Mouse (Mus musculus) stomach, embryonic 15.5 days (tissue): ENCODE measurements around the gene Sdf2l1. TPM values are rescaled to one million over a fixed set of nuclear protein-coding genes. Genes with fewer than 3 reads are reported as not detected.
A peak's percentile ranks its signal among the peaks of the same experiment; 100 is the strongest.

Experiments
- ATAC-seq: fragments of 200-750 bp; cut with Nextera tagmentation; 2 replicates; pipeline ENCODE4 v1.8.0; 2017; ENCODE audit warnings: low read depth, moderate number of reproducible peaks, moderate TSS enrichment; ENCODE audit not compliant: insufficient read depth, low FRiP score
- H3K27ac ChIP-seq: fragments of 300-500 bp; sonication (generic); 2 replicates; pipeline ENCODE4 v1.5.1; 2015; ENCODE audit warnings: mild to moderate bottlenecking, inconsistent platforms
- H3K27me3 ChIP-seq: fragments of 300-500 bp; sonication (generic); replicated peaks from 2 replicates; pipeline ENCODE4 v1.6.1; 2015; ENCODE audit warnings: inconsistent platforms
- H3K36me3 ChIP-seq: fragments of 300-500 bp; sonication (generic); 2 replicates; pipeline ENCODE4 v1.6.1; 2015; ENCODE audit warnings: inconsistent platforms
- H3K4me1 ChIP-seq: fragments of 300-500 bp; sonication (generic); 2 replicates; pipeline ENCODE4 v1.6.1; 2015; ENCODE audit warnings: inconsistent platforms
- H3K4me2 ChIP-seq: fragments of 300-500 bp; sonication (generic); 2 replicates; pipeline ENCODE4 v1.6.1; 2015; ENCODE audit warnings: mild to moderate bottlenecking, inconsistent platforms
- H3K4me3 ChIP-seq: fragments of 300-500 bp; sonication (generic); replicated peaks from 2 replicates; pipeline ENCODE4 v1.5.1; 2015; ENCODE audit warnings: inconsistent platforms
- H3K9ac ChIP-seq: fragments of 300-500 bp; sonication (generic); 2 replicates; pipeline ENCODE4 v1.6.1; 2015; ENCODE audit warnings: inconsistent platforms
- H3K9me3 ChIP-seq: fragments of 300-500 bp; sonication (generic); 2 replicates; pipeline ENCODE4 v1.6.1; 2016; ENCODE audit warnings: inconsistent platforms
- WGBS: fragments of 180-500 bp; shearing (Covaris S2); methylation state at CpG from one replicate; pipeline ENCODE4 v1.1.7; 2015; 5-methylcytosine and 5-hydroxymethylcytosine counted together
- polyA plus RNA-seq: library from polyadenylated mRNA; unstranded; fragments of >200 nt; fragmentation: Nextera tagmentation; extraction: Ambion mirVana; gene quantifications from 2 replicates; pipeline ENCODE4 v1.2.1, GENCODE M21; 2015

Sdf2l1 gene
- polyA plus RNA-seq, 1 experiment from 2014 or later, result 156 TPM

DNA sequence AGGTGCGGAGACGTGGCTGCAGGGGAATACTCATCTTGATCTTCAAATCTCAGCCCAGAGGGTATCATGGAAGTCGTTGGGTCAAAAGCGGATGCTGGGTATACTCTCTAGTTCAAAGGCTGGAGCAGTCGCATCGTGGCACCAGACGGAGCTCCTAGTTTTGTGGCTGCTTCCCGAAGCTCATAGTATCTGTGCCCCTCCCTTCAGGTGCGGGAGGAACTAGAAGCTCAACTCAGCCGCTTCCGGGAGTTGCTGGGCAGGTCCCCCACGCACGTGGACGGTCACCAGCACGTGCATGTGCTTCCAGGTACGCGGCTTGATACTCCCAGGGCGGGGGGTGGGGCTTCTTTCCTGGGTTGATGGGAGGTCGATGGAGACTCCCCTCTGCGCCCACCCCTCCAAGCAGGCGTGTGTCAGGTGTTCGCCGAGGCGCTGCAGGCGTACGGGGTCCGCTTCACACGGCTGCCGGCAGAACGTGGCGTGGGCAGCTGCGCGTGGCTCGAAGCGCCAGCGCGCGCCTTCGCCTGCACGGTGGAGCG is 15.3 kb upstream of the Sdf2l1 start:
- H3K4me2 ChIP-seq, result peak overlapping the region; percentile 100
- 1% methylated on average over 41 of the region's 41 CpGs for WGBS
- H3K9me3 ChIP-seq, result no peaks in the 10 kb centered on the region
- peak overlapping the region; percentile 35; the same call in 1 of the 2 replicates for H3K27ac ChIP-seq
- H3K4me1 ChIP-seq, result peaks cover 12% of the 10 kb centered on the region
- H3K27me3 ChIP-seq, result no peaks in the 10 kb centered on the region
- H3K4me3 ChIP-seq, result peak overlapping the region; percentile 63
- peak; percentile 23; the same call in 1 of the 2 replicates for ATAC-seq
- H3K9ac ChIP-seq, result peak overlapping the region; percentile 48
- H3K36me3 ChIP-seq, result peaks cover 16% of the 10 kb centered on the region

DNA sequence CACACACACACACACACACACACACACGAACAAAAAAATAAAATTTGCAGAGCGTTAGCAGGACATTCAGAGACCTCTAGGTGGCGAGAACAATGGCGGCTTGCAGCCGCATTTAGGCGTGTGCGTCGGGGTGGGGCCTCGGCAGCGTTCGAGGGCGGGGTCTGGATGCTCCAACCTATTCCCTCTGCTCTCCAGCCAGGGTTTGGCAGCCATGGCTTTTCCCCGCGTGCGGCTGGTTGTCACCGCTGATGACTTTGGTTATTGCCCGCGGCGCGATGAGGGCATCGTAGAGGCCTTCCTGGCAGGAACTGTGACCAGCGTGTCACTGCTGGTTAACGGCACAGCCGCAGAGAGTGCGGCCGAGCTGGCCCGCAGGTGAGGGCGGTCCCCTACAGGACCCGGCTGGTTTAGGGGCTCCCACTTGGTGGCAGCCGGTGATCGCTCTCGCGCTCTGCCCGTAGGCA is 14.6 kb upstream of the Sdf2l1 start, which contains the start of gene Ccdc116:
Ccdc116 (minus strand) TSS at position 458 of the 464 bp plus-strand sequence.
- H3K27ac ChIP-seq, result peak within 1 kb of the TSS; percentile 35; the same call in 1 of the 2 replicates
- H3K27me3 ChIP-seq, result no peaks in the 10 kb centered on the region
- peak within 1 kb of the TSS; percentile 48 for H3K9ac ChIP-seq
- H3K4me3 ChIP-seq, result peak within 1 kb of the TSS; percentile 63
- no peaks in the 10 kb centered on the region for H3K9me3 ChIP-seq
- peaks cover 12% of the 10 kb centered on the region for H3K4me1 ChIP-seq
- peak within 1 kb of the TSS; percentile 100 for H3K4me2 ChIP-seq
- H3K36me3 ChIP-seq, result peaks cover 10% of the 10 kb centered on the region; the same call in 1 of the 2 replicates
- ATAC-seq, result peak; percentile 63; the same call in 1 of the 2 replicates
- under 1% methylated on average over 34 of the region's 34 CpGs for WGBS

DNA sequence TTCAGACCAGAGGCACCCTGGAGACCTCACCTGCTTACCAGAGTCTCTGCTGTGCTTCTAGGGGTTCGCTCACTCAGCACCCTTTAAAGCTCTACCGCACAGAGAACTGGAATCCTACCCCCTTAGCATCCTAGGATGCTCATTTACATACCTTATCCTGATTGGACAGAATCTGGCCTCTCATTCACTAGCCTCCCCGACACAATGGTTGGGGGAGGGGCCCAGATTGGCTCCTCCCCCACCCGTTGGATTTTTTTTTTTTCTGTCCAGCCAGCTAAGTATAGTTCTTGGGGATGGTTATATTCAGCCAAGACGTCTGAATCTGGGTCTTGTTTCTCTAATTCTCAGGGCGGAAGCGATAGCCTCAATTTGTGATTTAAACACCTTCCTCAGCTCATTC is 12.2 kb upstream of the Sdf2l1 start, which contains the start of gene Ydjc:
Ydjc (plus strand) TSS at position 283 of the 400 bp plus-strand sequence.
- 23% methylated on average over 7 of the region's 7 CpGs for WGBS
- Histone ChIP-seq H3K4me1 (peaks cover 12% of the 10 kb centered on the region), H3K9ac (no peak within 1 kb of the TSS), H3K36me3 (no peaks in the 10 kb centered on the region), H3K9me3 (no peaks in the 10 kb centered on the region), H3K27me3 (no peaks in the 10 kb centered on the region), H3K4me3 (no peak within 1 kb of the TSS), H3K27ac (no peak within 1 kb of the TSS), H3K4me2 (no peak within 1 kb of the TSS)
- no peak for ATAC-seq

DNA sequence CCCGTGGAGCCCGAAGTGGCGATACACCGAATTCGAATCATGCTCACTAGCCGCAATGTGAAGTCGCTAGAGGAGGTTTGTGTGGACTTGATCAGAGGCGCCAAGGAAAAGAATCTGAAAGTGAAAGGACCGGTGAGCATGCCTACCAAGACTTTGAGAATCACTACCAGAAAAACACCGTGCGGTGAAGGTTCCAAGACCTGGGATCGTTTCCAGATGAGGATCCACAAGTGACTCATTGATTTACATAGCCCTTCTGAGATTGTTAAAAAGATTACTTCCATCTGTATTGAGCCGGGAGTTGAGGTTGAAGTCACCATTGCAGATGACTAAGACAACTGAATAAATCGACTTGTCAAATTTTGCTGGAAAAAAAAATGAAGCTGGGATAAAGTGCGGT is 5.2 kb upstream of the Sdf2l1 start:
- H3K36me3 ChIP-seq, result no peaks in the 10 kb centered on the region
- WGBS, result 84% methylated on average over 15 of the region's 15 CpGs

DNA sequence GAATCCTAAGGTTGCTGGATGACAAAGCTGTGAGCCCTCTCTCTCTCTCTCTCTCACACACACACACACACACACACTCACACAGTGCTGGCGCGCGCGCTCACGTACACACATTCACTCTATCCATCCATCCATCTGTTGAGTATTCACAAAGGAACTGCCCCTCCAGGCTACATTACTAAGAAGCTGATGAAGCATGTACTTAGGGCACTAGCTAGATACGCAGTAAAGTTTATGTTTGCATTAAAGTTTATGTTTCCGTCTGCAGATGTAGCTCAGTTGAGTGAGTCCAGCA is 670 bp upstream of the Sdf2l1 start:
- H3K4me3 ChIP-seq, result peak overlapping the region; percentile 69
- H3K9me3 ChIP-seq, result no peaks in the 10 kb centered on the region
- H3K27ac ChIP-seq, result peak overlapping the region; percentile 52; the same call in 1 of the 2 replicates
- H3K4me2 ChIP-seq, result peak overlapping the region; percentile 96
- no peaks in the 10 kb centered on the region for H3K36me3 ChIP-seq
- WGBS, result 26% methylated on average over 7 of the region's 7 CpGs
- no peak for ATAC-seq
- peak overlapping the region; percentile 16; the same call in 1 of the 2 replicates for H3K9ac ChIP-seq
- no peaks in the 10 kb centered on the region for H3K27me3 ChIP-seq
- H3K4me1 ChIP-seq, result peaks cover 4% of the 10 kb centered on the region; the same call in 1 of the 2 replicates

More for the DNA sequence above, 5.2 kb upstream of the Sdf2l1 start:
- no peaks in the 10 kb centered on the region for H3K27me3 ChIP-seq
- no peak for ATAC-seq
- no peaks in the 10 kb centered on the region for H3K9me3 ChIP-seq
- no peak overlapping the region for H3K27ac ChIP-seq
- H3K4me3 ChIP-seq, result no peak overlapping the region
- H3K9ac ChIP-seq, result no peak overlapping the region
- no peaks in the 10 kb centered on the region for H3K4me1 ChIP-seq
- no peak overlapping the region for H3K4me2 ChIP-seq

DNA sequence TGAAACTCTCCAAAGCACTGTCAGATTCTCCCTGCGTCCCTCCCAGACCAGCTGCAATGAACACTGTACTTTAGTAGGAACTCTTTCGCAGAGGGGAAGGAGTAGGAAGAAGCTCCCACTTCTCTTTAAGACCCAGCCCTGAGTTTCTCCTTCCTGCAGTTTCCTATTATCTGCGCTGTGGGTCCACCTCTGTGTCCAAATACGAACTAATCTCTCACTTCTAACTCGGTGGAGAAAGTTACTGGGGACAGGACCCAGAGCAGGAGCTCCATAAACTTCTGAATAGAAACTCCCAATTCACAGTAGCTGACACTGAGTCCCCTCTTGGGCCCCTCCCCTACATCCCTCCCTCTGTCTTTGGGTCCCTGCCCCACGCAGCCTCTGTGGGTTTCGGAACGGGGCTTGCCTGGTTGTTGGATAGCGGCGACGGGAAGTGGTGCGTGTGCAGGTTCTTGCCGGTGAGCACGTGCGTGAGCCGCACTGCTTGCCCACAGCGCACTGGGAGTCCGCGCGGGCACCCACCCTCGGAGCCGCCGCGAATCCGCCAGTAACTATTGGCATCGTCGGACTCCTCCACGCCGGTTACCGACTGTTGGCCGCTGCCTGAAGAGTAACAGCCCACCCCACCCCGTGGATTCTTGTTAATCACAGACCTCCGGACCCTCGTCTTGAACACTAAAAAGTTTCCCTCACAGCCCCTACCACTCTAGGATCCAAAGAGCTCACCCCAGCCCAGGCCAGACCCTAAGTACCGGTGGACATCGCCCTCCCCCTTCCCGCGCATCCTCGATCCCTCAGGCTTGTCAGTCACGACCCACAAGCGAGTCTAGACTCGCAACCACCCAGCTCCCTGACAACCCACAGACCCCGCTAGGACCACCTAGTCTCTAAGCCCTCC is 743 bp downstream of the Sdf2l1 start:
- Histone ChIP-seq H3K9me3 (no peaks in the 10 kb centered on the region), H3K4me3 (peak overlapping the region; percentile 69), H3K4me2 (peak overlapping the region; percentile 96), H3K27me3 (no peaks in the 10 kb centered on the region), H3K36me3 (no peaks in the 10 kb centered on the region), H3K27ac (peak overlapping the region; percentile 3; the same call in 1 of the 2 replicates), H3K4me1 (peaks cover 4% of the 10 kb centered on the region; the same call in 1 of the 2 replicates), H3K9ac (peak overlapping the region; percentile 45)
- ATAC-seq, result peak; percentile 15; the same call in 1 of the 2 replicates
- 3% methylated on average over 43 of the region's 43 CpGs for WGBS

DNA sequence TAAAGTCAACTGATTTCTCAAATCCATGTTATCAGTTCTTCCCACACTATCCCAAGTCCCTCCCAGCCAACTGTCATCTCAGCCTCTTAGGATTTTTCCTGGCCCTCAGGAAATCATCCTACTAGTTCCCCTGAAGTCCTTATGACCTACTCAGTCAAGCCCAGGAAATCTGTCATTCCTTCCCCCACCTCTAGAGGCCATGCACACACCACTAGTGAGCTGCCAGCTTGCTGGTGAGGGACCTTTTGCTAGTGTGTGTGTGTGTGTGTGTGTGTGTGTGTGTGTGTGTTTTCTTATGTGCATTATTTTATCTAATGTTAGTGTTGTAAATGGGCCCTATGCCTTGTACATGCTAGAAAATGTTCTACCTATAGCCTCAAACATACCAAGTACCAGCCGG is 4.9 kb downstream of the Sdf2l1 start:
- Histone ChIP-seq H3K27me3 (no peaks in the 10 kb centered on the region), H3K9me3 (no peaks in the 10 kb centered on the region), H3K4me2 (no peak overlapping the region), H3K27ac (no peak overlapping the region), H3K4me1 (peaks cover 20% of the 10 kb centered on the region), H3K4me3 (no peak overlapping the region), H3K36me3 (peaks cover 2% of the 10 kb centered on the region; the same call in 1 of the 2 replicates), H3K9ac (no peak overlapping the region)
- whole genome bisulfite sequencing, result 90% methylated on average over 1 of the region's 1 CpGs
- ATAC-seq, result no peak

DNA sequence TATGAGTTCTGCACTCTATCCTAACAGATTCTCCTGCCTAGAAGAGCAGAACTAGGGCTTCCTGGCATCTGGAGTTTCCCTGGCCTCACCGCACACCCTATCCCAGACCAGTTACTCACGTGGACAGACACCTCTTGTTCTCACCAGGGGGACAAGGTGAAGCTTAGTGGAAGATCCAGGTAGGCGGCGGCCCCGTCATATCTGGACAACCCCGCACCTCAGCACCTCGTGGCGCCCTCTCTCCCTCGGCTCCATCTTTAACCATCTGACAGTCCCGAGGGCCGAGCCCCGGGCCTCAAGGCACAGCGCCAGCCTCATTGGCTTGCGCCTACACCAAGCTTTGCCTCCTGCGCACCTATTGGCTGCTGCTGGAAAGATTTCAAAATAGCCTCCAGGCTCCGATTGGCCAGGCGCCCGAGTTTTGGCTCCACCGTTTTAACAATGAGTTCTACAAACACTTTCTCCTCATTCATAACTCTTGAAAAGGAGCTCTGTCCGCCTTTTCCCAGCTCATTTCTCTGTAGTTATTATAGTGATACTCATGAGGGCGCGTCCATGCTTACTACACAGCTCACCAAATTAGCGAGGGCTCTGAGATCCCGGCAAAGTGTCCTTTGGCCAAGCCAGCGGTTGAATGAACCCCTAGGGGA is 7.2 kb downstream of the Sdf2l1 start, which contains the start of gene 2610318N02Rik:
2610318N02Rik (minus strand) TSS at position 297 of the 650 bp plus-strand sequence.
- Histone ChIP-seq H3K9ac (peak within 1 kb of the TSS; percentile 33; the same call in 1 of the 2 replicates), H3K36me3 (peaks cover 5% of the 10 kb centered on the region), H3K27ac (peak within 1 kb of the TSS; percentile 32; the same call in 1 of the 2 replicates), H3K9me3 (no peaks in the 10 kb centered on the region), H3K4me1 (peaks cover 16% of the 10 kb centered on the region), H3K4me2 (peak within 1 kb of the TSS; percentile 77), H3K27me3 (no peaks in the 10 kb centered on the region), H3K4me3 (peak within 1 kb of the TSS; percentile 52)
- WGBS, result under 1% methylated on average over 25 of the region's 25 CpGs
- peak; percentile 95 for ATAC-seq

DNA sequence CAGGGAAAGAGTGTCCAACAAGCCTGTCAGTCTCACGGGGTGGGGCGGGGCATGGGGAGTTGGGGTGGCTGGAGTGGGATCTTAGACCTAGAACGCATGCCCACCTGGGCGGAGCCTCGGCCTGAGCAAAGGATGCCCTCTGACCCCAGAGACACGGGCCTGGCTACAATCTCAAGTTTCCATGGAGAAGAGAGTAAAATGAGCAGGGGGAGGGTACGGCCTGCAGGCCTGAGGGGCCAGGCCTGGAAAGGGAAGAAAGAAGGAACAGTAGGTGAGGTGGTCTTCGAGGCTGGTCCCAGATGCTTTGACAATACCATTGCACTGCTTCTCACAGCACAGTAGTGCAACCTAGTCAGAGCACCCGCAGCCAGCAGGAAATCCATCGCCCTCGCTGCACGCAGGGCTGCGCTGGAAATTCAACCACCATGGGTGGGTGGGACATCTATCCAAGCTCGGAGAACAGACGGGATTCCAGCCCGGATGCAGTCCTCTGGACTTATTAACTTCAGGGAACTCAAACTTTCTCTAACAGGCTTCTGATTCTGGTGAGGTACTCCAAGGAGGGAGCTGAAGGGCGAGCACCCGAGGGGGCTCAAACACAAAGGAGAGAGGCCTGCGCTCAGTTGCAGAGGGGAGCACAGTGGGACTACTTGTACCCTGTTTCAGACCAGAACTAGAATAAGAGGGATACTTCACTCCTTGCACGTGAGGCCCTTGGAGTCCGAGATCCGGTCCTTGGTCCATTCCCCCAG is 7.9 kb downstream of the Sdf2l1 start:
- Histone ChIP-seq H3K27ac (0 out of 2 replicates have a peak overlapping the region, but pooled peaks have one; percentile 8), H3K27me3 (no peaks in the 10 kb centered on the region), H3K9me3 (no peaks in the 10 kb centered on the region), H3K36me3 (peaks cover 8% of the 10 kb centered on the region), H3K9ac (peak overlapping the region; percentile 33; the same call in 1 of the 2 replicates), H3K4me2 (peak overlapping the region; percentile 77), H3K4me1 (peaks cover 16% of the 10 kb centered on the region), H3K4me3 (peak overlapping the region; percentile 52)
- ATAC-seq, result no peak
- 5% methylated on average over 22 of the region's 22 CpGs for WGBS

DNA sequence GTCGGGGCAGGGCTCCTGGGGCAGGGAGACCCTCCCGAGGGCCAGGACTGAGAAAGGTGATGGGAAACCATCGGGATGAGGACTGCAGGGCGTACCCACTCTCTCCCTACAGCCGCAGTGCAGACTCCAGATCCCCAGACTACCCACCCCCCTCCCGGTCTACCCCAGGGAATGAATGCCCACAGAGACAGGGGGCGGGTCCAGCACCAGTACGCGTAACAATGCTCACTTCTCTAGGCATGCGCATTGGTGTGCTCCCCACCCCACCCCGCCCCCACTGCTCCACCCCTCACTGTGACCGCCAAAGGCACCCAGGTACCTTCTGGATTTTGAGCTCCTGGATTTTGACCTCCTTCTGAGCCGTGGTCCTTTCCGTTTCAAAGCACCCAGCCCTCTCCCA is 10.6 kb downstream of the Sdf2l1 start:
- Histone ChIP-seq H3K4me3 (no peak overlapping the region), H3K27ac (no peak overlapping the region), H3K27me3 (no peaks in the 10 kb centered on the region), H3K36me3 (peaks cover 8% of the 10 kb centered on the region), H3K4me1 (peaks cover 16% of the 10 kb centered on the region), H3K9me3 (no peaks in the 10 kb centered on the region), H3K4me2 (no peak overlapping the region), H3K9ac (no peak overlapping the region)
- ATAC-seq, result no peak
- 72% methylated on average over 14 of the region's 14 CpGs for WGBS

DNA sequence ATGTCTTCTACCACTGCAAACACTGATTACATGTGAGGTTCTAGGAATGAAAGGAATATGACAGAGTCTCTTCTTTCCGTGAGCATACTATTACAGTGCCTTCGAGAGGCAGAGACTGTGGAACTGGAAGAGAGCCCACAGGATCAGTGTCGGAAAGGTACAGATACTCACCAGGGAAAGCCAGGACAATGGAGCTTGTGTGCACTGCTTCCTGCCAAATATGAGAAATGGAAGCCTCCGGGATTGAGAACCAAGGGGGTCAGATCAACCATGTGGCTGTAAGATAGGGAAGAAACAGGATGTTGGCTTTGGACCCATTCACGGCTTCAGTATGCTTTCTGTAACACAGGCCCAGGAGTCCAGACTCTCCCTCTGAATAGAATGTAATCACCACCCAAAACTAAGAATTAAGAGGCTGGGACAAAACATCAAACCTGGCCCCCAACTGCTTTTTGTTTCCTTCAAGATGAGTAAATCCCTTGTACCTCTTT is 14.8 kb downstream of the Sdf2l1 start:
- Histone ChIP-seq H3K4me1 (no peaks in the 10 kb centered on the region), H3K36me3 (peaks cover 10% of the 10 kb centered on the region; the same call in 1 of the 2 replicates), H3K4me3 (no peak overlapping the region), H3K27me3 (no peaks in the 10 kb centered on the region), H3K27ac (no peak overlapping the region), H3K9me3 (no peaks in the 10 kb centered on the region), H3K9ac (no peak overlapping the region), H3K4me2 (no peak overlapping the region)
- 84% methylated on average over 5 of the region's 5 CpGs for WGBS
- ATAC-seq, result no peak
